Mouse (Mus musculus): ENCODE results near the gene Hmga2. TPM values are rescaled to one million over a fixed set of nuclear protein-coding genes. Genes with fewer than 3 reads are reported as not detected.
"Not testable (repeated sequence)": the region's sequence is repeated elsewhere in the genome, so short reads cannot be mapped to it uniquely, and the experiment has no call there.

Gene Hmga2
- total RNA-seq, 2 experiments from 2014 or later, result 2.0 to 4.0 TPM

- no peak for DNase-seq (ENCODE audit: low spot score in 2 of 2)
Measured at GRCm38 (mm10) chr10:120395550-120395949, 80.7 kb downstream of the Hmga2 start.

- no peak for DNase-seq (ENCODE audit: low spot score in 2 of 2)
Measured at GRCm38 (mm10) chr10:120394740-120395139, 81.5 kb downstream of the Hmga2 start.

GRCm38 (mm10) chr10:120391971-120392716 lies 84.1 kb downstream of the Hmga2 start:
- DNase-seq (ENCODE audit: low spot score in 2 of 2), result no peak

- no peak for DNase-seq (ENCODE audit: low spot score in 2 of 2)
Measured at GRCm38 (mm10) chr10:120390912-120391835, 85.1 kb downstream of the Hmga2 start.

GRCm38 (mm10) chr10:120389707-120390106 lies 86.6 kb downstream of the Hmga2 start:
- no peak for DNase-seq (ENCODE audit: low spot score in 2 of 2)

GRCm38 (mm10) chr10:120388966-120389365 lies 87.3 kb downstream of the Hmga2 start:
- no peak for DNase-seq (ENCODE audit: low spot score in 2 of 2)

GRCm38 (mm10) chr10:120388400-120388871 lies 87.8 kb downstream of the Hmga2 start:
- no peak for DNase-seq (ENCODE audit: low spot score in 2 of 2)

- no peak for DNase-seq (ENCODE audit: low spot score in 2 of 2)
Measured at GRCm38 (mm10) chr10:120387105-120387504, 89.2 kb downstream of the Hmga2 start.

- no peak for DNase-seq (ENCODE audit: low spot score in 2 of 2)
Measured at GRCm38 (mm10) chr10:120384797-120385600, 91.3 kb downstream of the Hmga2 start.

- DNase-seq (ENCODE audit: low spot score in 2 of 2), result no peak
Measured at GRCm38 (mm10) chr10:120384040-120384439, 92.2 kb downstream of the Hmga2 start.

GRCm38 (mm10) chr10:120377795-120378194 lies 98.5 kb downstream of the Hmga2 start:
- no peak for DNase-seq (ENCODE audit: low spot score in 2 of 2)

GRCm38 (mm10) chr10:120377327-120377752 lies 98.9 kb downstream of the Hmga2 start:
- DNase-seq (ENCODE audit: low spot score in 2 of 2), result peak; percentile 63

GRCm38 (mm10) chr10:120375438-120375837 lies 100.8 kb downstream of the Hmga2 start:
- no peak for DNase-seq (ENCODE audit: low spot score in 2 of 2)

- no peak for DNase-seq (ENCODE audit: low spot score in 2 of 2)
Measured at GRCm38 (mm10) chr10:120371215-120371614, 105.1 kb downstream of the Hmga2 start.

GRCm38 (mm10) chr10:120369187-120369805 lies 107.0 kb downstream of the Hmga2 start:
- DNase-seq (ENCODE audit: low spot score in 2 of 2), result no peak

GRCm38 (mm10) chr10:120366173-120366592 lies 110.1 kb downstream of the Hmga2 start:
- not testable (repeated sequence) for DNase-seq (ENCODE audit: low spot score in 2 of 2)

- DNase-seq (ENCODE audit: low spot score in 2 of 2), result no peak
Measured at GRCm38 (mm10) chr10:120365380-120366172, 110.7 kb downstream of the Hmga2 start.

- no peak for DNase-seq (ENCODE audit: low spot score in 2 of 2)
Measured at GRCm38 (mm10) chr10:120363983-120364582, 112.2 kb downstream of the Hmga2 start.

- DNase-seq (ENCODE audit: low spot score in 2 of 2), result not testable (repeated sequence)
Measured at GRCm38 (mm10) chr10:120363298-120363982, 112.8 kb downstream of the Hmga2 start.
